ENCODE assay signal across 8 mouse cellular contexts in genomic region chr5:113799691-113800090, GRCm38 (mm10). TPM values are rescaled to one million over a fixed set of nuclear protein-coding genes. Genes with fewer than 3 reads are reported as not detected.
DNase-seq lines count a peak whose midpoint lies in the region; ATAC-seq and TF ChIP-seq lines count a peak whose summit lies in the region.

No protein-coding gene starts in this region.

- ATAC-seq in heart, embryonic 11.5 days (replicated peaks; ENCODE audit: insufficient number of reproducible peaks, low FRiP score, low TSS enrichment), result no peak
- no peak for ATAC-seq in midbrain, embryonic 11.5 days (ENCODE audit: low FRiP score)
- no peak for ATAC-seq in midbrain, embryonic 15.5 days (replicated peaks)
- no peak for ATAC-seq in limb, embryonic 13.5 days (ENCODE audit: low FRiP score, low read depth)

- peak overlapping the region; percentile 58 for H3K4me2 ChIP-seq in heart, embryonic 11.5 days
- H3K4me2 ChIP-seq in midbrain, embryonic 11.5 days, result no peak overlapping the region; the same call in 1 of the 2 replicates
- H3K4me2 ChIP-seq in midbrain, embryonic 15.5 days, result no peak overlapping the region
- peak overlapping the region; percentile 92 for H3K4me2 ChIP-seq in limb, embryonic 13.5 days (replicated peaks)

- no peaks in the 10 kb centered on the region for H3K9me3 ChIP-seq in heart, embryonic 11.5 days (replicated peaks; ENCODE audit: control insufficient read depth, low read length)
- no peaks in the 10 kb centered on the region for H3K9me3 ChIP-seq in midbrain, embryonic 11.5 days (ENCODE audit: control insufficient read depth, low read length)
- no peaks in the 10 kb centered on the region for H3K9me3 ChIP-seq in midbrain, embryonic 15.5 days
- H3K9me3 ChIP-seq in limb, embryonic 13.5 days, result no peaks in the 10 kb centered on the region

- TF ChIP-seq CTCF in left cerebral cortex, adult 2 months (IDR thresholded peaks at IDR 0.05), result no peak

- H3K27me3 ChIP-seq in heart, embryonic 11.5 days (ENCODE audit: control insufficient read depth, insufficient read depth, low read length), result peaks cover 12% of the 10 kb centered on the region
- 0 out of 2 replicates have a peak, but pooled peaks cover 4% of the 10 kb centered on the region for H3K27me3 ChIP-seq in midbrain, embryonic 11.5 days (ENCODE audit: control insufficient read depth, insufficient read depth, low read length)
- peaks cover 4% of the 10 kb centered on the region; the same call in 1 of the 2 replicates for H3K27me3 ChIP-seq in midbrain, embryonic 15.5 days (replicated peaks)
- no peaks in the 10 kb centered on the region for H3K27me3 ChIP-seq in limb, embryonic 13.5 days

- intact Hi-C loops in left cerebral cortex, adult 2 months (cut with DNase I), result no loop called here

- peak overlapping the region; percentile 59 for H3K27ac ChIP-seq in heart, embryonic 11.5 days (ENCODE audit: low read depth, low read length)
- no peak overlapping the region; the same call in 1 of the 2 replicates for H3K27ac ChIP-seq in midbrain, embryonic 11.5 days (ENCODE audit: low read depth, low read length)
- no peak overlapping the region for H3K27ac ChIP-seq in midbrain, embryonic 15.5 days
- H3K27ac ChIP-seq in limb, embryonic 13.5 days, result peak overlapping the region; percentile 98
- no peak overlapping the region for H3K27ac ChIP-seq in left cerebral cortex, adult 2 months

- WGBS in heart, embryonic 11.5 days (ENCODE audit: insufficient replicate concordance), result 40% methylated on average over 5 of the region's 5 CpGs
- 45% methylated on average over 5 of the region's 5 CpGs for WGBS in midbrain, embryonic 11.5 days
- WGBS in midbrain, embryonic 15.5 days, result 40% methylated on average over 5 of the region's 5 CpGs
- 8% methylated on average over 5 of the region's 5 CpGs for WGBS in limb, embryonic 13.5 days

- H3K4me3 ChIP-seq in heart, embryonic 11.5 days (ENCODE audit: low read depth, low read length), result peak overlapping the region; percentile 25
- 0 out of 2 replicates have a peak overlapping the region, but pooled peaks have one; percentile 9 for H3K4me3 ChIP-seq in midbrain, embryonic 11.5 days (ENCODE audit: low read depth, low read length)
- H3K4me3 ChIP-seq in midbrain, embryonic 15.5 days, result no peak overlapping the region
- peak overlapping the region; percentile 72 for H3K4me3 ChIP-seq in limb, embryonic 13.5 days
- H3K4me3 ChIP-seq in left cerebral cortex, adult 2 months, result no peak overlapping the region

- H3K9ac ChIP-seq in heart, embryonic 11.5 days (ENCODE audit: low read depth, low read length), result no peak overlapping the region
- H3K9ac ChIP-seq in midbrain, embryonic 11.5 days (ENCODE audit: low read length), result no peak overlapping the region
- no peak overlapping the region for H3K9ac ChIP-seq in midbrain, embryonic 15.5 days
- H3K9ac ChIP-seq in limb, embryonic 13.5 days, result peak overlapping the region; percentile 77

- peaks cover 23% of the 10 kb centered on the region for H3K4me1 ChIP-seq in heart, embryonic 11.5 days (ENCODE audit: control insufficient read depth, insufficient read depth, low read length)
- H3K4me1 ChIP-seq in midbrain, embryonic 11.5 days (ENCODE audit: control insufficient read depth, insufficient read depth, low read length), result peaks cover 17% of the 10 kb centered on the region
- peaks cover 6% of the 10 kb centered on the region; the same call in 1 of the 2 replicates for H3K4me1 ChIP-seq in midbrain, embryonic 15.5 days
- peaks cover 71% of the 10 kb centered on the region for H3K4me1 ChIP-seq in limb, embryonic 13.5 days

- no peak for DNase-seq in heart, adult 8-10 months (ENCODE audit: low spot score)
- no peak for DNase-seq in midbrain, embryonic 11.5 days (ENCODE audit: low spot score, missing footprints)
- DNase-seq in B cell, adult 2 months, result no peak
- DNase-seq in left cerebral cortex, adult 2 months (ENCODE audit: extremely low spot score in 1 of 2, low spot score in 2 of 2), result no peak
- no peak for DNase-seq in urinary bladder, postnatal 4 days (ENCODE audit: low spot score in 2 of 2)

- no peaks in the 10 kb centered on the region; the same call in 1 of the 2 replicates for H3K36me3 ChIP-seq in heart, embryonic 11.5 days (ENCODE audit: control insufficient read depth, insufficient read depth, low read length)
- H3K36me3 ChIP-seq in midbrain, embryonic 11.5 days (ENCODE audit: control insufficient read depth, insufficient read depth, low read length), result no peaks in the 10 kb centered on the region
- no peaks in the 10 kb centered on the region for H3K36me3 ChIP-seq in midbrain, embryonic 15.5 days (replicated peaks)
- H3K36me3 ChIP-seq in limb, embryonic 13.5 days, result peaks cover 15% of the 10 kb centered on the region

RNA-seq across cellular contexts. Expression of gene Tmem119, which starts 0.6 kb away (rescaled TPM):
- 11.7 and 12.3 TPM in 2 replicates for polyA plus RNA-seq in heart, embryonic 11.5 days (2014; fragmentation: Nextera tagmentation; extraction: Ambion mirVana)
- 1 to 10 TPM; 2.0 to 4.6 (median 2.7) TPM for total RNA-seq in heart, adult 8-10 months (2022)
- polyA plus RNA-seq in midbrain, embryonic 11.5 days (2014; fragmentation: Nextera tagmentation; extraction: Ambion mirVana), result 9.9 and 10.9 TPM in 2 replicates
- polyA plus RNA-seq in midbrain, embryonic 15.5 days (2015; fragmentation: Nextera tagmentation; extraction: Ambion mirVana), result 5.7 and 6.3 TPM in 2 replicates
- polyA plus RNA-seq in limb, embryonic 13.5 days (2015; fragmentation: Nextera tagmentation; extraction: Ambion mirVana), result 221 and 237 TPM in 2 replicates
- 10 to 100 TPM; 21.0 to 25.3 TPM for total RNA-seq in left cerebral cortex, adult 2 months (2021)

RNA-seq across cellular contexts. Expression of gene Iscu, which starts 27.1 kb away (rescaled TPM):
- 104 and 106 TPM in 2 replicates for polyA plus RNA-seq in heart, embryonic 11.5 days (2014; fragmentation: Nextera tagmentation; extraction: Ambion mirVana)
- total RNA-seq in heart, adult 8-10 months (2022), result 100 to 1,000 TPM; 195 to 224 (median 212) TPM
- 117 and 121 TPM in 2 replicates for polyA plus RNA-seq in midbrain, embryonic 11.5 days (2014; fragmentation: Nextera tagmentation; extraction: Ambion mirVana)
- 75.4 and 78.4 TPM in 2 replicates for polyA plus RNA-seq in midbrain, embryonic 15.5 days (2015; fragmentation: Nextera tagmentation; extraction: Ambion mirVana)
- 96.3 and 98.5 TPM in 2 replicates for polyA plus RNA-seq in limb, embryonic 13.5 days (2015; fragmentation: Nextera tagmentation; extraction: Ambion mirVana)
- 100 to 1,000 TPM; 125 to 128 TPM for total RNA-seq in left cerebral cortex, adult 2 months (2021)

RNA-seq across cellular contexts. Expression of gene Sart3, which starts 27.4 kb away (rescaled TPM):
- polyA plus RNA-seq in heart, embryonic 11.5 days (2014; fragmentation: Nextera tagmentation; extraction: Ambion mirVana), result 31.6 and 35.3 TPM in 2 replicates
- total RNA-seq in heart, adult 8-10 months (2022), result 10 to 100 TPM; 11.2 to 12.6 (median 12.2) TPM
- polyA plus RNA-seq in midbrain, embryonic 11.5 days (2014; fragmentation: Nextera tagmentation; extraction: Ambion mirVana), result 49.6 and 55.2 TPM in 2 replicates
- polyA plus RNA-seq in midbrain, embryonic 15.5 days (2015; fragmentation: Nextera tagmentation; extraction: Ambion mirVana), result 53.3 and 57.5 TPM in 2 replicates
- 59.8 and 60.2 TPM in 2 replicates for polyA plus RNA-seq in limb, embryonic 13.5 days (2015; fragmentation: Nextera tagmentation; extraction: Ambion mirVana)
- total RNA-seq in left cerebral cortex, adult 2 months (2021), result 10 to 100 TPM; 41.8 to 47.3 TPM

RNA-seq across cellular contexts. Expression of gene Selplg, which starts 32.8 kb away (rescaled TPM):
- polyA plus RNA-seq in heart, embryonic 11.5 days (2014; fragmentation: Nextera tagmentation; extraction: Ambion mirVana), result 0.97 and 1.5 TPM in 2 replicates
- total RNA-seq in heart, adult 8-10 months (2022), result 10 to 100 TPM in 1 of 4 experiments, 1 to 10 TPM in 3; 1.8 to 10.3 (median 2.6) TPM
- 1.3 TPM in 2 replicates for polyA plus RNA-seq in midbrain, embryonic 11.5 days (2014; fragmentation: Nextera tagmentation; extraction: Ambion mirVana)
- 2.4 and 2.8 TPM in 2 replicates for polyA plus RNA-seq in midbrain, embryonic 15.5 days (2015; fragmentation: Nextera tagmentation; extraction: Ambion mirVana)
- 2.5 TPM in 2 replicates for polyA plus RNA-seq in limb, embryonic 13.5 days (2015; fragmentation: Nextera tagmentation; extraction: Ambion mirVana)
- 10 to 100 TPM; 25.7 to 28.3 TPM for total RNA-seq in left cerebral cortex, adult 2 months (2021)

Comparison
In these comparisons a context has a peak if more than half of its experiments do, and no peak if none do; other contexts are left out.
1. H3K4me3 ChIP-seq: peak in heart, embryonic 11.5 days (single experiment), midbrain, embryonic 11.5 days (single experiment) and limb, embryonic 13.5 days (single experiment); none in midbrain, embryonic 15.5 days (single experiment) and left cerebral cortex, adult 2 months (single experiment).
2. H3K27ac ChIP-seq: peak in heart, embryonic 11.5 days (single experiment) and limb, embryonic 13.5 days (single experiment); none in midbrain, embryonic 11.5 days (single experiment), midbrain, embryonic 15.5 days (single experiment) and left cerebral cortex, adult 2 months (single experiment).
3. H3K4me2 ChIP-seq: peak in heart, embryonic 11.5 days (single experiment) and limb, embryonic 13.5 days (single experiment); none in midbrain, embryonic 11.5 days (single experiment) and midbrain, embryonic 15.5 days (single experiment).
4. RNA of gene Tmem119, which starts 0.6 kb away (polyA plus RNA-seq): 221 to 237 TPM in limb, embryonic 13.5 days; 11.7 to 12.3 TPM in heart, embryonic 11.5 days, 9.9 to 10.9 TPM in midbrain, embryonic 11.5 days and 5.7 to 6.3 TPM in midbrain, embryonic 15.5 days; every median in the first group is over 10 times any median in the second.